Mouse (Mus musculus): Measurements from ENCODE around the gene Btbd17. TPM values are rescaled to one million over a fixed set of nuclear protein-coding genes. Genes with fewer than 3 reads are reported as not detected.

Btbd17 gene
- total RNA-seq, 2 experiments from 2014 or later: 3.6 to 4.4 TPM

DNA sequence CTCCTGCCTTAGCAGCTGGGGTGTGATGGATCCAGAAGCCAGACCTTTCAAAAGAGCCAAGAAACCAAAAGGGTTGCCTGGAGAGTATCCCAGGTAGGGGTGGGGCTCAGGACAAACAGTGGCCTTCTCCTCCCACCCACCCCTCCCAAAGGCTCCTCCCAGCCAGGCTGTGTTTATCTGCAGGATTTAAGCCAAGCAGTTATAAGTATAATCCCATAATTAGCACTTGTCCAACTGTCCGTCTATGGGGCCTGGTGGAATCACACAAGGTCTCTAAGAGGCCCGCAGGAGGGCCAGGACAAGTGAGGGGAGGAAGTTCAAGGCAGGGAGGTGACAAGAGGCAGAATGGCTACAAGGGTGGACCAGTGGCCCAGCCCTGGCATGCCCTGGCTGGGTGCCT, 23.8 kb downstream of the Btbd17 start:
- no peak for DNase-seq (ENCODE audit: low spot score in 2 of 2)

- DNase-seq (ENCODE audit: low spot score in 2 of 2): peak in 1 of 2 experiments; percentile 33
Observed at GRCm38 (mm10) chr11:114769911-114770310, 25.8 kb downstream of the Btbd17 start.

DNA sequence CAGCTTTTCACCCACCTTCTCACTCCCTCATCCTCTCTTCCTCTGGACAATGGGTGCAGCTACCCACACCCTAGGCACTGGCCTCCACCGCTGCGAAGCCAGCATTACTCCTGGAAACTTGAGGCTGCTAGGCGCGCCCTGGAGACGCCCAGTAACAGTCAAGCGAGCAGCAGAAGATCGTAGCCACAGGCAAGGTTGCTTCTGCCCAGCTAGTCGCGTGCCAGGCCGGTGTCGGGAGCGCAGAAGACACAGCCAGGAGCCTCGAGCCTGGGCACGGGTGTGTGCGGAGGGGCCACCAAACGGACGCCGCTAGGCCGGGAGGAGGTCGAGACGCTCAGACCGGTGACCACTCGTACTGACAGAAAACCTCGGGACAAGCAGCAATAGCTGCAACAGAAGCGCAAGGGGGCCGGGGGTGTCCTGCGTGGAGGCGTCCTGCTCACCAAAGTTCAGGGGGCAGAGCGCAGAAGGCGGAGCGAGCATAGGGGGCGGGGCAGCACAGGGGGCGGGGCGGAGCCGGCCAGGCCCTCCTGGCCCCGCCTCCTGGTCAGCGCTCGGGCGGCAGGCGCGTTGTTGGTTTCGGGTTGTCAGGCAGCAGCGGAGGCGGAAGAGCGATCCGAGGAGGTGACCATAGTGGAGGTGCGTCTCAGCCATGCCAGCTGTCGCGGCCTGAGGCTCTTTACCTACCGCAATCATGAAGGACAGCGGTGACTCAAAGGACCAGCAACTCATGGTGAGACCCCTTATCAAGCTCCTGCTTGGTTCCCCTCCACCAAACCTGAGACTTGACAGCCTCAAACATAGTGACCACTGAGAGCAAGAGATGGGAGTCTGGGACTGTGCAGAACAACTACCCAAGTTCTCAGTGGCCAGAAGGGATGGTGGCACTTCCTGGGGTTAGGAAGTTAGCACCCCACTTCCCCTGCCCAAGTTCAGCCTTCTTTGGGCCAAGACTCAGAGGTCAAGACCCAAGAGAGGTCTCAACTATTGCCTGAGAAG, 30.6 kb downstream of the Btbd17 start, which contains the start of gene Kif19a:
Gene Kif19a (plus strand): TSS at position 569 of the 999 bp plus-strand sequence.
- DNase-seq (ENCODE audit: low spot score in 2 of 2): peak in 1 of 2 experiments; percentile 52

DNA sequence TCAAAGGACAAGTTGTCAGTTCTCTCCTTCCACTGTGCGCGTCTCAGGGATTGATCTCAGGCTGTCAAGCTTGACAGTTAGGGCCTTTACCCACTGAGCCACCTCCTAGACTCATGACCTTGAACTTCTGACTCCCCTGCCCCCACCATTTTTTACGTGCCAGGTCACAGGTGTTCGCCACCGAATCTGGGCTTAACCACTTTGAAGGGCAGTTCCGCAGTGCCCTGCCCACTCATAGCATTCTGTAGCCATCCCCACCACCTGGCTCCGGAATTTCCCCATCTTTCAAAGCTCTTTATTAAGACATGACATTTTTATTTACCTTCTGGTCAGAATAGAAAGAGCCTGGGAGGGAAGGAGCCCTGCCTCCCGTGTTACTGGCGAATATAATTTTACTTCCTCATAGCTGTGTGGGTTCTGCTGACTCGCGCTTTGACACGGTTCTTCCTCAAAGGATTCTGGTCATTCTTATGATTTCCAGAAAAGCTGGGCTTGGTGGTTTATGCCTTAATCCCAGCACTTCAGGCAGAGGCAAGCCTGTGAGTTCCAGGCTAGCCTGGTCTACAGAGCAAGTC, 48.1 kb downstream of the Btbd17 start:
- no peak for DNase-seq (ENCODE audit: low spot score in 2 of 2)

DNA sequence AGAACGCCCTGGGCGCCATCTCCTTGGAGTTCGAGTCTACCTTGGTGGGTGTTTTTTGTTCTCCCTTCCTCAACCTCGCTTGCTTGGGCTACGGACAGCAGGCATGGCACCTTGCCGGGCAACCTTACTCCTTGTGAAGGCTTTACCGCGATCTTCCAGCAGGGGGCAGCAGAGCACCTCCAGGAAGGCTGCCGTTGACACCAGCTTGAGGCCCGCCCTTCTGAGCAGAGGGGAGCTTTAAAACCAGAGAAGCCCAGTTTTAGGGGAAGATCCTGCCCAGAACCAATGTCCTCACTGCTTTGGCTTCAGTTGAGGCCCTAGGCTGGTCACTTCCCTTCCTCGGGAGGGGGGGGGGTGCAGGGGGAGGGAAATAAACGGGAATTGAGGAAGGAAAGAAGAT, 50.6 kb downstream of the Btbd17 start:
- peak; percentile 91 to 93 for DNase-seq (ENCODE audit: low spot score in 2 of 2)

GRCm38 (mm10) chr11:114741451-114741850, 54.3 kb downstream of the Btbd17 start:
- no peak for DNase-seq (ENCODE audit: low spot score in 2 of 2)

Other genes with a start within 250 kb of the Btbd17 start
- gene Rpl38, start 127.4 kb downstream of the Btbd17 start, total RNA-seq (2021): 1,000 to 10,000 TPM; 1,199 to 1,226 TPM
- 100 to 1,000 TPM; 101 to 108 TPM for gene Ttyh2, start 120.5 kb downstream of the Btbd17 start, total RNA-seq (2021)
- 1 to 10 TPM; 1.3 to 2.0 TPM for gene Dnaic2, start 68.5 kb downstream of the Btbd17 start, total RNA-seq (2021)
- gene Kif19a, start 30.6 kb downstream of the Btbd17 start, total RNA-seq (2021): 1 to 10 TPM; 3.4 to 5.6 TPM
- not detected for gene Gpr142, start 3.0 kb upstream of the Btbd17 start, total RNA-seq (2021)
- 10 to 100 TPM; 51.0 to 57.9 TPM for gene Gprc5c, start 55.2 kb upstream of the Btbd17 start, total RNA-seq (2021)
- 1 to 10 TPM; 1.3 to 2.0 TPM for gene Cd300a, start 94.1 kb upstream of the Btbd17 start, total RNA-seq (2021)
- 1 to 10 TPM in 1 of 2 experiments, under 1 TPM in 1; 0.49 to 1.1 TPM for gene Cd300lb, start 138.4 kb upstream of the Btbd17 start, total RNA-seq (2021)
- gene Cd300c, start 173.2 kb upstream of the Btbd17 start, total RNA-seq (2021): not detected
- gene Cd300ld, start 194.0 kb upstream of the Btbd17 start, total RNA-seq (2021): under 1 TPM; 0.36 to 0.47 TPM
- gene Cd300c2, start 205.9 kb upstream of the Btbd17 start, total RNA-seq (2021): 1 to 10 TPM; 1.6 to 2.2 TPM
- gene Cd300ld2, start 220.2 kb upstream of the Btbd17 start, total RNA-seq (2021): not detected
- gene Cd300ld4, start 231.1 kb upstream of the Btbd17 start, total RNA-seq (2021): 1 to 10 TPM in 1 of 2 experiments, not detected in 1; 1.4 TPM
- 1 to 10 TPM; 2.5 to 3.2 TPM for gene Cd300ld5, start 241.8 kb upstream of the Btbd17 start, total RNA-seq (2021)